Mouse (Mus musculus) frontal cortex, postnatal 10 days (tissue): ENCODE results near the gene Npas1.

ENCODE experiments used
- DNase-seq, 2 experiments: peaks; one replicate each; pipeline ENCODE4 v3.0.0; 2022; ENCODE audit warnings: low spot score in 2 of 2, mixed read lengths in 1 of 2

Npas1 gene

DNA sequence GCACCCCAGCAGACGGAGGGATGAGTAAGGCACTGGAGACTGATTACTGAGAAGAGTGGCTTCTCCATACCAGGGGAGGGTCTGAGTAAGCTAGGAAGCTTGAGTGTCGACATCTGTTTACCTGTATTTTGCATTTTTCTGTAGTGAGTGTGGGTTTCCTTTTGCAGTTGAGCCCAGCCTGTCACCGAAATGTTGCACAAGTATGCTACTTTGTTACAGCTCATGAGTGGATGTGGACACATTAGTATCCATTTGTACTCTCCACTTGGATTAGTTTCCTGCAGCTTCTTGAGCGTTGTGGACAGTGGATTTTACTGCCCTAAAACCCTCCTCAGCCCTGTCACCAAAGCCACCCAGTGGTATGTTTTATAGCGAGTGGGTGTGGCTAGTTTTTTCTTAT, 58.8 kb downstream of the Npas1 start:
- DNase-seq, result no peak

DNA sequence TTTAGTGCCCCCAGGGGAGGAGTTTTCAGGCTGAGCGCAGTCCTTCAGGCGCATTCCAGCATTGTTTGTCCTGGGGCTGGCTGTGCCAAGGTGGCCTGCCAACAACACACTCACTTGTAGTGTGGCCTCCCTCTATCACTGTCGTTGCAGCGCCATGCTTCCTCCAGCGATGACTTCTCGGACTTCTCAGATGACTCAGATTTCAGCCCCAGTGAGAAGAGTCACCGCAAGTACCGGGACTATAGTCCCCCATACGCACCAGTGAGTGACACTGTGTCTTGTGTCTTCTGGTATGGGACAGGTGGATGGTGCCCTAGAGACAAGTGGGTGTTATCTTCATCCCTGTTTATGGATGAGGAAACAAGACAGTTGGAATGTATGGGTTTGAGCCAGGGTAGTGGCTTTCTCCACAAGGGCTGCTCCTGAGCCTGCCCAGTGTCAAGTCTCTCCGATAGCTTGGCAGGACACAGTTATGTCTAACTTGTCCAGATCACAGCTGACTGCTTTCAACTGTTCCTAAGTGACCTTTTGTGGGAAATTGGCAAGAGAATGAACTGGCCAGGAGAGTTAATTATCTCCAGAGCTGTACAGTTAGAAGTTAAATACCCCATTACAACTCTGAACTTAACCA, 60.3 kb downstream of the Npas1 start:
- DNase-seq, result no peak

DNA sequence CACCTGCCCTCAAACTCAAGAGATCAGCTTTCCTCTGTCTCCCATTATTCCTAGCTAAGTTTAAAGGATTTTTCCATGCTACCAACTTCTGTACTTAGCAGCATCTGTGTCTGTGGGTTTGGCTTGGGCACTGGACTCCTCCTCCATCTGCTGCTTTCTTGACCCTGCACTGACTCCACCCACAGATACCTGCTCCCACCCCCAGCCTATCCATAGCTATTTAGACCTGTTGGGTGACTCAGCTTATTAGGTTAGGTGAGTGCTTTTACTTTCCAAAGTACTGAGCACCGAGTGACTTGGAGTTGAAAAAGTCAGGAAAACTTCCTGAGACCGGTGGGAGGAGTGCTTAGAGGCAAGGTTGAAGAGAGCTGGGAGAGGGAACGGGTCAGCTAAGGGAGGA, 62.1 kb downstream of the Npas1 start:
- no peak for DNase-seq

DNA sequence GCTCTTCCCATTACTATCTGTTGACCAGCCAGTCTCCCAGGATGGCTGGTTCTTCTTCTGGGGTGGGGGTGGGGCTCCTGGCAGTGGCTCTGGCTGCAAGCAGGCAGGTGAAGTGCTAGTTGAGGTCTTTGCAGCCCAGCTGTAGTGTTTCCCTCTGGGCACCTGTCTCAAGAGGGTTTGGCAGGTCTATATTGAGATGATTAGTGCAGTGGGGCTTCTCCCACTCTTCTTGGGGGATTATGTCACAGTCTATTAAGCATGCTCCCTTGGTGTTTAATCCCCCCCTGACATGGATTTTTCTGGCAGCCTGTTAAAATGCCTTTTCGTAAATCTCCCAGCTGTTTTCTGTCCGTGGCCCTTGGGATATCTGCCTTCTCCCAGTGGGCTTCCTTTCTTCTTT, 64.6 kb downstream of the Npas1 start:
- DNase-seq, result no peak

DNA sequence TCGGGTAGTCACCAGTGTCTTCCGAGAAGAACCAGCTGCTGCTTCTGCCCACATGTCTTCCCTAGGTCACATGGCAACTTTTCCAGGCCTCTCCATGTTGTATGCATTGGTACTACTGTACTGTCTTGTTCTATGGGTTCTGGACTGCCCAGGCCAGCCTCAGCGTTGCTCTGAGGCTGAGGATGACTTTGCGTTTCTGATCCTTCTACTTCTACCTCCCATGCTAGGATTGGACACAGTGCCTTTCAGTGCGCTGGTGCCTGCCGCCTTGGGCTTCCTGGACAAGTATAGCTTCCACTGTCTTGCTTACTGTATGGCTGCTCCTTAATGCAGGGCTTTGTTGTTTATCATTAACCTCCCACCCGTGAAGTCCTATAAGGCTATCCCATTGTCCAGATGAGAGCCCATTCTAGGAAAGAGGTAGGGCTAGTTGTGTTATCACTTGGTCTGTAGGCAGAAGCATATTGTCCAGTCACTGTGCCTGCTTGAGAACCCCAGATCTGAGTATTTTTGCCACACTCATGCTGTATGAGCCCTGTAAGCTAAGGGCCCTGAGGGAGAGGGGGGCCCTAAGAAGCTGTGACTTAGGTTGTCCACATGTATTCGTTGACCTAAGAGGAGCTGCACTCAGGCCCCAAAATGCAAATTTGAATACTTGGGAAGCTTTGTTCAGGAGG, 65.2 kb downstream of the Npas1 start:
- DNase-seq, result no peak

DNA sequence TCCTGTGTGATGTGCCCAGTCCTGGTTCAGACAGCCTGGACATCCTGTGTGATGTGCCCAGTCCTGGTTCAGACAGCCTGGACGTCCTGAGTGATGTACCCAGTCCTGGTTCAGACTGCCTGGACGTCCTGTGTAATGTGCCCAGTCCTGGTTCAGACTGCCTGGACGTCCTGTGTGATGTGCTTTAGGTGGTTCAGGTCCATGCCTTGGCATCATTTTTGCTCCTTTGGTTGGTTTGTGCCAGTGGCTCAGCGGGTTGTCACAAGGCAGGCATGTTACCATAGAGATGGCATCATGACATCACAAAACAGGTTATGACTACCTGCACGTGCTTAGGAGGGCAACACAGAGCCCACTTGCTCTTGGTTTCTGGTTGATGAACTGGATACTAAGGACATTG, 66.4 kb downstream of the Npas1 start:
- DNase-seq, result no peak

DNA sequence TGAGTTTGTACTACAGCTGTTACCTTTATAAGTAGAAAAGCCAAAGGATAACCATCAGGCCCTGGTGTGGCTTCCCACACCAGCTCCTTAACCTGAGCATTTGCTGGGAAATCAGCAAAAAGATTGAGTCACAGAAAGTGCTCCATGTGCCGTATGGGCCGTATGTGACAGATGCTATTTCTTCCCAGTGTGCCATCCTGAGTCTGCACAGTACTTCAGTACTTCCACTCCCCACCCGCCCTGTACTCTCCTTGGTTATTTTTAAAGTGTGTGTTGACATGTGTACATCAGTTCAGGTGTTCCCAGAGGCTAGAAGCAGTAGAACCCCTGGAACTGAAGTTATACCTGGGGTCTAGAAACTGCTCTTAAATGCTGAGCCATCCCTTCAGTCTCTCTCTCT, 70.5 kb downstream of the Npas1 start:
- no peak for DNase-seq
